In the genomic region with DNA sequence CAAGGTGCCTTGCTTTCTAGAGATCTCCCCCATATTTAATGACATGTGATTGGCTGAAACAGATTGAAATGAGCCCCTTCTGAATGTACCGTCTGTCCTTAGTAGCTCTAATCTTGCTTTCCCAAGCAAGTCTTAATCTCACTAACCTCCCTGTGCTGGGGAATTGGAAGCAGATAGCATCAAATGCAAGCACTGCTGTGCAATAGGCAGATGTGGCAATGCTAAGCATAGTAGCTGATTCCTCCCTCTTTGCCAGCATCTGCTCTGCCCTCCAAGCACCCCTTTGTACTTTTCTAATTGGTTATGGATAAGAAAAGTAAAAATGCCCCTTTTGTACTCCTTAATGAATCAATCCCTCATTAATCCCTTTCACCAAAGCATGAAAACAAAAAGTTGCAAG, we compare ENCODE assay signal across 27 mouse cellular contexts.
"Had no signal": no experiment of that assay in that cellular context is flagged by ENCODE, and none has a peak within 500 bp of the region (broad histone marks: within the 10 kb centered on the region; RNA-seq: fewer than 3 reads in every experiment).

No protein-coding gene starts in this region.

- H3K27ac ChIP-seq: gastrocnemius, adult 2 months; heart, adult 2 months; hindbrain, embryonic 10.5 days; hindbrain, embryonic 12.5 days; hindbrain, embryonic 14.5 days; intestine, embryonic 15.5 days; kidney, embryonic 15.5 days; kidney, postnatal 0 days; limb, embryonic 13.5 days; limb, embryonic 15.5 days; liver, embryonic 12.5 days had no signal

- H3K4me2 ChIP-seq: heart, embryonic 11.5 days; hindbrain, embryonic 12.5 days; hindbrain, embryonic 14.5 days; intestine, embryonic 15.5 days; kidney, embryonic 15.5 days; limb, embryonic 13.5 days; limb, embryonic 15.5 days; liver, embryonic 12.5 days had no signal

- H3K36me3 ChIP-seq: hindbrain, embryonic 10.5 days; hindbrain, embryonic 12.5 days; intestine, embryonic 15.5 days; kidney, embryonic 15.5 days; limb, embryonic 13.5 days; limb, embryonic 15.5 days; liver, embryonic 12.5 days had no signal

- H3K27me3 ChIP-seq: hindbrain, embryonic 12.5 days; intestine, embryonic 15.5 days; kidney, embryonic 15.5 days; limb, embryonic 13.5 days; limb, embryonic 15.5 days; liver, embryonic 12.5 days had no signal

- H3K4me1 ChIP-seq: hindbrain, embryonic 10.5 days; hindbrain, embryonic 12.5 days; intestine, embryonic 15.5 days; kidney, embryonic 15.5 days; limb, embryonic 13.5 days; limb, embryonic 15.5 days; liver, embryonic 12.5 days had no signal

- H3K9ac ChIP-seq: hindbrain, embryonic 12.5 days; hindbrain, embryonic 14.5 days; intestine, embryonic 15.5 days; kidney, embryonic 15.5 days; limb, embryonic 13.5 days; limb, embryonic 15.5 days; liver, embryonic 12.5 days had no signal

- ATAC-seq: hindbrain, embryonic 16.5 days; inflammation-experienced regulatory T-cells, adult 6 months; intestine, embryonic 15.5 days; intestine, postnatal 0 days; liver, embryonic 12.5 days had no signal

- DNase-seq: gastrocnemius, adult 2 months; gastrocnemius, postnatal 14 days; gastrocnemius, postnatal 36 days; heart, adult 11 months; heart, adult 2 months; heart, postnatal 10 days; heart, postnatal 4 days; kidney, adult 2 months; kidney, adult 9 months; kidney, postnatal 14 days; kidney, postnatal 36 days; layer of hippocampus, adult 9-11 months; layer of hippocampus, postnatal 36 days; left cerebral cortex, postnatal 4 days had no signal

- H3K4me3 ChIP-seq: gastrocnemius, adult 2 months; heart, adult 2 months; hindbrain, embryonic 10.5 days; hindbrain, embryonic 12.5 days; intestine, embryonic 15.5 days; kidney, embryonic 15.5 days; limb, embryonic 13.5 days; limb, embryonic 15.5 days; liver, embryonic 12.5 days had no signal

- H3K9me3 ChIP-seq: hindbrain, embryonic 10.5 days; hindbrain, embryonic 12.5 days; intestine, embryonic 15.5 days; kidney, embryonic 15.5 days; limb, embryonic 13.5 days; limb, embryonic 15.5 days; liver, embryonic 12.5 days had no signal
